Mouse (Mus musculus): ENCODE measurements around the gene Immp2l.

Gene Immp2l

GRCm38 (mm10) chr12:41047085-41047766, 23.3 kb downstream of the Immp2l start:
- DNase-seq (ENCODE audit: low spot score in 2 of 2) = no peak

GRCm38 (mm10) chr12:41050945-41051344, 27.1 kb downstream of the Immp2l start:
- DNase-seq (ENCODE audit: low spot score in 2 of 2) = no peak

GRCm38 (mm10) chr12:41052897-41053296, 29.0 kb downstream of the Immp2l start:
- no peak for DNase-seq (ENCODE audit: low spot score in 2 of 2)

GRCm38 (mm10) chr12:41054006-41054791, 30.3 kb downstream of the Immp2l start:
- DNase-seq (ENCODE audit: low spot score in 2 of 2) = no peak

GRCm38 (mm10) chr12:41055941-41056340, 32.1 kb downstream of the Immp2l start:
- no peak for DNase-seq (ENCODE audit: low spot score in 2 of 2)

GRCm38 (mm10) chr12:41063281-41063680, 39.4 kb downstream of the Immp2l start:
- DNase-seq (ENCODE audit: low spot score in 2 of 2) = no peak

- no peak for DNase-seq (ENCODE audit: low spot score in 2 of 2)
Measured at GRCm38 (mm10) chr12:41081843-41082242, 58.0 kb downstream of the Immp2l start.

GRCm38 (mm10) chr12:41084370-41085089, 60.6 kb downstream of the Immp2l start:
- DNase-seq (ENCODE audit: low spot score in 2 of 2) = no peak

- no peak for DNase-seq (ENCODE audit: low spot score in 2 of 2)
Measured at GRCm38 (mm10) chr12:41089931-41090366, 66.1 kb downstream of the Immp2l start.

- no peak for DNase-seq (ENCODE audit: low spot score in 2 of 2)
Measured at GRCm38 (mm10) chr12:41090771-41091170, 66.9 kb downstream of the Immp2l start.

GRCm38 (mm10) chr12:41091316-41091715, 67.4 kb downstream of the Immp2l start:
- no peak for DNase-seq (ENCODE audit: low spot score in 2 of 2)

- no peak for DNase-seq (ENCODE audit: low spot score in 2 of 2)
Measured at GRCm38 (mm10) chr12:41096045-41096444, 72.2 kb downstream of the Immp2l start.

GRCm38 (mm10) chr12:41097406-41097805, 73.5 kb downstream of the Immp2l start:
- DNase-seq (ENCODE audit: low spot score in 2 of 2) = no peak

GRCm38 (mm10) chr12:41109011-41109410, 85.1 kb downstream of the Immp2l start:
- DNase-seq (ENCODE audit: low spot score in 2 of 2) = no peak

GRCm38 (mm10) chr12:41111456-41111855, 87.6 kb downstream of the Immp2l start:
- DNase-seq (ENCODE audit: low spot score in 2 of 2) = no peak

- DNase-seq (ENCODE audit: low spot score in 2 of 2) = no peak
Measured at GRCm38 (mm10) chr12:41112137-41112536, 88.2 kb downstream of the Immp2l start.

- DNase-seq (ENCODE audit: low spot score in 2 of 2) = no peak
Measured at GRCm38 (mm10) chr12:41118358-41118757, 94.5 kb downstream of the Immp2l start.

GRCm38 (mm10) chr12:41119657-41120056, 95.8 kb downstream of the Immp2l start:
- no peak for DNase-seq (ENCODE audit: low spot score in 2 of 2)

- DNase-seq (ENCODE audit: low spot score in 2 of 2) = no peak
Measured at GRCm38 (mm10) chr12:41123207-41123606, 99.3 kb downstream of the Immp2l start.

GRCm38 (mm10) chr12:41134885-41135284, 111.0 kb downstream of the Immp2l start:
- DNase-seq (ENCODE audit: low spot score in 2 of 2) = no peak

- no peak for DNase-seq (ENCODE audit: low spot score in 2 of 2)
Measured at GRCm38 (mm10) chr12:41159543-41159942, 135.7 kb downstream of the Immp2l start.

- DNase-seq (ENCODE audit: low spot score in 2 of 2) = no peak
Measured at GRCm38 (mm10) chr12:41167802-41168201, 143.9 kb downstream of the Immp2l start.
